Mouse (Mus musculus): ENCODE results near the gene H2-M10.2. TPM values are rescaled to one million over a fixed set of nuclear protein-coding genes. Genes with fewer than 3 reads are reported as not detected.
"Not testable (repeated sequence)": the region's sequence is repeated elsewhere in the genome, so short reads cannot be mapped to it uniquely, and the experiment has no call there.

H2-M10.2 gene
- polyA plus RNA-seq, 1 experiment, result not detected

- WGBS, result 15% methylated on average over 27 of the region's 27 CpGs
- no peaks in the 10 kb centered on the region; the same call in 1 of the 2 replicates for H3K27me3 ChIP-seq (ENCODE audit: control insufficient read depth, insufficient read depth, low read length)
- H3K4me3 ChIP-seq (ENCODE audit: control insufficient read depth, insufficient read depth, low read length), result no peak overlapping the region
- no peak for TF ChIP-seq POLR2A (IDR thresholded peaks at IDR 0.05; ENCODE audit: control insufficient read depth, extremely low read depth, insufficient read depth, low read length, poor library complexity)
- no peak for TF ChIP-seq CTCF (IDR thresholded peaks at IDR 0.05; ENCODE audit: borderline replicate concordance, control insufficient read depth, extremely low read depth, insufficient read depth, low read length, poor library complexity)
- no peak for DNase-seq
- H3K27ac ChIP-seq (ENCODE audit: control insufficient read depth, insufficient read depth, low read length), result no peak overlapping the region
- H3K4me1 ChIP-seq (replicated peaks; ENCODE audit: control insufficient read depth, insufficient read depth, low read length), result 0 out of 2 replicates have a peak, but pooled peaks cover 8% of the 10 kb centered on the region
- H3K36me3 ChIP-seq (ENCODE audit: control insufficient read depth, insufficient read depth, low read length), result no peaks in the 10 kb centered on the region
Observed at GRCm38 (mm10) chr17:36237321-36237921, 48.9 kb downstream of the H2-M10.2 start.

GRCm38 (mm10) chr17:36235300-36235699 lies 51.0 kb downstream of the H2-M10.2 start:
- not testable (repeated sequence) for H3K27ac ChIP-seq (ENCODE audit: control insufficient read depth, insufficient read depth, low read length); H3K4me1 ChIP-seq (replicated peaks; ENCODE audit: control insufficient read depth, insufficient read depth, low read length); H3K4me3 ChIP-seq (ENCODE audit: control insufficient read depth, insufficient read depth, low read length); H3K27me3 ChIP-seq (ENCODE audit: control insufficient read depth, insufficient read depth, low read length); H3K36me3 ChIP-seq (ENCODE audit: control insufficient read depth, insufficient read depth, low read length)
- 20% methylated on average over 9 of the region's 9 CpGs for WGBS
- DNase-seq, result peak; percentile 64

Other genes with a start within 250 kb of the H2-M10.2 start
- gene H2-T22, start 243.7 kb downstream of the H2-M10.2 start, polyA plus RNA-seq (2012; rRNA removed), result 105 and 119 TPM in 2 replicates
- 0.22 TPM in 1 of 2 replicates, not detected in the other for gene Gm6034, start 243.5 kb downstream of the H2-M10.2 start, polyA plus RNA-seq (2012; rRNA removed)
- 0.39 and 0.61 TPM in 2 replicates for gene Gm11127, start 228.1 kb downstream of the H2-M10.2 start, polyA plus RNA-seq (2012; rRNA removed)
- 1.4 and 1.7 TPM in 2 replicates for gene Gm19684, start 164.8 kb downstream of the H2-M10.2 start, polyA plus RNA-seq (2012; rRNA removed)
- 1.7 and 2.4 TPM in 2 replicates for gene Gm7030, start 157.1 kb downstream of the H2-M10.2 start, polyA plus RNA-seq (2012; rRNA removed)
- gene Gm8909, start 118.0 kb downstream of the H2-M10.2 start, polyA plus RNA-seq (2012; rRNA removed), result 20.1 and 20.8 TPM in 2 replicates
- gene H2-T3, start 96.2 kb downstream of the H2-M10.2 start, polyA plus RNA-seq (2012; rRNA removed), result 1.7 and 2.5 TPM in 2 replicates
- 124 and 160 TPM in 2 replicates for gene Rpp21, start 28.4 kb downstream of the H2-M10.2 start, polyA plus RNA-seq (2012; rRNA removed)
- 51.1 and 56.1 TPM in 2 replicates for gene Trim39, start 14.2 kb downstream of the H2-M10.2 start, polyA plus RNA-seq (2012; rRNA removed)
- gene H2-M10.1, start 39.7 kb upstream of the H2-M10.2 start, polyA plus RNA-seq (2012; rRNA removed), result 0.10 and 0.13 TPM in 2 replicates
- not detected in 2 replicates for gene H2-M10.3, start 81.9 kb upstream of the H2-M10.2 start, polyA plus RNA-seq (2012; rRNA removed)
- not detected in 2 replicates for gene H2-M10.4, start 175.8 kb upstream of the H2-M10.2 start, polyA plus RNA-seq (2012; rRNA removed)

Data from thymus, adult 2 months (tissue).